19 mouse cellular contexts compared by ENCODE assay signal in genomic region chr6:53612681-53613080, GRCm38 (mm10).
DNase-seq lines count a peak whose midpoint lies in the region; ATAC-seq and TF ChIP-seq lines count a peak whose summit lies in the region.
"Had no signal": no experiment of that assay in that cellular context is flagged by ENCODE, and none has a peak within 500 bp of the region (broad histone marks: within the 10 kb centered on the region; RNA-seq: fewer than 3 reads in every experiment).

No protein-coding gene starts in this region.

- DNase-seq in gastrocnemius, adult 2 months = no peak
- DNase-seq in gastrocnemius, postnatal 10 days = no peak
- DNase-seq in ZHBTc4 (ENCODE audit: low read depth, low spot score) (peak; percentile 61), liver (no peak)
- DNase-seq in limb, embryonic 14.5 days (ENCODE audit: low spot score) = no peak
- no peak for DNase-seq in c-Kit-positive CD71-positive TER-119-positive erythroid progenitor cells, embryonic 14.5 days (ENCODE audit: low spot score)
- DNase-seq in thymus, adult 18-20 months = no peak
- DNase-seq: adrenal gland, postnatal 25 days; heart, postnatal 4 days; kidney, adult 9 months; lung, embryonic 14.5 days; lung, postnatal 4 days; right cerebral cortex, postnatal 14 days; thymus, postnatal 14 days had no signal

- H3K4me2 ChIP-seq in embryonic facial prominence, embryonic 13.5 days = peak overlapping the region; percentile 48
- H3K4me2 ChIP-seq in limb, embryonic 14.5 days (replicated peaks; ENCODE audit: low read depth, low read length, severe bottlenecking) = 0 out of 2 replicates have a peak overlapping the region, but pooled peaks have one; percentile 2
- H3K4me2 ChIP-seq: forebrain, embryonic 13.5 days; heart, embryonic 13.5 days; liver, embryonic 12.5 days; lung, embryonic 14.5 days; midbrain, embryonic 12.5 days had no signal

- no peak for TF ChIP-seq POLR2A in limb, embryonic 14.5 days (IDR thresholded peaks at IDR 0.05; ENCODE audit: borderline replicate concordance, extremely low read depth, insufficient read depth, insufficient read length)

- peak overlapping the region; percentile 42 for H3K4me3 ChIP-seq in gastrocnemius, adult 2 months
- no peak overlapping the region for H3K4me3 ChIP-seq in embryonic facial prominence, embryonic 13.5 days
- H3K4me3 ChIP-seq in limb, embryonic 14.5 days (replicated peaks; ENCODE audit: low read length) = no peak overlapping the region
- H3K4me3 ChIP-seq: forebrain, embryonic 13.5 days; heart, embryonic 13.5 days; liver, embryonic 12.5 days; midbrain, embryonic 12.5 days had no signal

- 0 out of 2 replicates have a peak, but pooled peaks cover 4% of the 10 kb centered on the region for H3K36me3 ChIP-seq in embryonic facial prominence, embryonic 13.5 days
- peaks cover 11% of the 10 kb centered on the region for H3K36me3 ChIP-seq in limb, embryonic 14.5 days (ENCODE audit: control insufficient read depth, insufficient read depth, low read length)
- H3K36me3 ChIP-seq: liver, embryonic 12.5 days; midbrain, embryonic 12.5 days had no signal

- no peak for TF ChIP-seq CTCF in gastrocnemius, adult 2 months (IDR thresholded peaks at IDR 0.05)

- intact Hi-C loops in gastrocnemius, adult 2 months (cut with DNase I) = no loop called here

- H3K9me3 ChIP-seq in embryonic facial prominence, embryonic 13.5 days = no peaks in the 10 kb centered on the region
- H3K9me3 ChIP-seq in limb, embryonic 14.5 days (ENCODE audit: control insufficient read depth, low read length) = no peaks in the 10 kb centered on the region
- H3K9me3 ChIP-seq: forebrain, embryonic 13.5 days; heart, embryonic 13.5 days; liver, embryonic 12.5 days; midbrain, embryonic 12.5 days had no signal

- no peak for ATAC-seq in embryonic facial prominence, embryonic 13.5 days (ENCODE audit: insufficient number of reproducible peaks, insufficient read depth, low FRiP score, low TSS enrichment, low read depth)
- ATAC-seq in limb, embryonic 14.5 days (ENCODE audit: low FRiP score, low read depth) = no peak
- ATAC-seq: forebrain, embryonic 13.5 days; liver, embryonic 12.5 days had no signal

- H3K27ac ChIP-seq in gastrocnemius, adult 2 months = peak overlapping the region; percentile 7; the same call in 1 of the 2 replicates
- H3K27ac ChIP-seq in embryonic facial prominence, embryonic 13.5 days = peak overlapping the region; percentile 60; the same call in 1 of the 2 replicates
- H3K27ac ChIP-seq in limb, embryonic 14.5 days (replicated peaks; ENCODE audit: low read depth, low read length) = peak overlapping the region; percentile 20; the same call in 1 of the 2 replicates
- H3K27ac ChIP-seq: forebrain, embryonic 13.5 days; heart, embryonic 13.5 days; liver, embryonic 12.5 days; midbrain, embryonic 12.5 days had no signal

- H3K27me3 ChIP-seq in embryonic facial prominence, embryonic 13.5 days = no peaks in the 10 kb centered on the region
- H3K27me3 ChIP-seq in limb, embryonic 14.5 days (ENCODE audit: control insufficient read depth, insufficient read depth, low read length) = no peaks in the 10 kb centered on the region
- H3K27me3 ChIP-seq: forebrain, embryonic 13.5 days; heart, embryonic 13.5 days; liver, embryonic 12.5 days had no signal

- H3K9ac ChIP-seq in embryonic facial prominence, embryonic 13.5 days = peak overlapping the region; percentile 28; the same call in 1 of the 2 replicates
- H3K9ac ChIP-seq in limb, embryonic 14.5 days (ENCODE audit: low read depth, low read length, severe bottlenecking) = no peak overlapping the region
- H3K9ac ChIP-seq: forebrain, embryonic 13.5 days; heart, embryonic 13.5 days; liver, embryonic 12.5 days; lung, embryonic 14.5 days; midbrain, embryonic 12.5 days had no signal

- WGBS in embryonic facial prominence, embryonic 13.5 days = 20% methylated on average over 6 of the region's 6 CpGs
- 27% methylated on average over 6 of the region's 6 CpGs for WGBS in limb, embryonic 14.5 days

- H3K4me1 ChIP-seq in embryonic facial prominence, embryonic 13.5 days = peaks cover 24% of the 10 kb centered on the region
- H3K4me1 ChIP-seq in limb, embryonic 14.5 days (ENCODE audit: control insufficient read depth, insufficient read depth, low read length) = peaks cover 22% of the 10 kb centered on the region
- H3K4me1 ChIP-seq: liver, embryonic 12.5 days had no signal

Comparison
In these comparisons a context has a peak if more than half of its experiments do, and no peak if none do; other contexts are left out.
1. H3K27ac ChIP-seq: peak in every context shown above with its lines; median percentile 60 in embryonic facial prominence, embryonic 13.5 days; 20 in limb, embryonic 14.5 days; 7 in gastrocnemius, adult 2 months.